Mouse (Mus musculus) myocyte (in vitro differentiated cells): ENCODE measurements around the gene Slc22a12. TPM values are rescaled to one million over a fixed set of nuclear protein-coding genes. Genes with fewer than 3 reads are reported as not detected.

Experiments
- H3K27me3 ChIP-seq: one replicate; pipeline ENCODE4 v1.6.1; 2011; ENCODE audit not compliant: control insufficient read depth, insufficient read depth, insufficient read length
- H3K36me3 ChIP-seq: one replicate; pipeline ENCODE4 v1.6.1; 2011; ENCODE audit not compliant: control insufficient read depth, insufficient read depth
- H3K4me2 ChIP-seq: one replicate; pipeline ENCODE4 v1.6.1; 2011; ENCODE audit warnings: low read depth, control low read depth
- H3K4me3 ChIP-seq: one replicate; pipeline ENCODE4 v1.5.1; 2011; ENCODE audit warnings: mild to moderate bottlenecking, control low read depth, moderate library complexity
- H3K79me2 ChIP-seq: one replicate; pipeline ENCODE4 v1.6.1; 2011; ENCODE audit not compliant: control insufficient read depth, insufficient read depth
- H3ac ChIP-seq: one replicate; pipeline ENCODE4 v1.6.1; 2011; ENCODE audit not compliant: control insufficient read depth, insufficient read length
- CEBPB ChIP-seq: IDR thresholded peaks from 2 replicates; pipeline ENCODE4 v1.6.1; 2011; ENCODE audit warnings: mild to moderate bottlenecking, moderate library complexity; ENCODE audit not compliant: poor library complexity, insufficient read depth, severe bottlenecking
- E2F4 ChIP-seq: IDR thresholded peaks from one replicate; pipeline ENCODE4 v1.6.1; 2011; ENCODE audit warnings: mild to moderate bottlenecking, control low read depth, moderate library complexity; ENCODE audit not compliant: insufficient read depth
- MAX ChIP-seq: IDR thresholded peaks from one replicate; pipeline ENCODE4 v1.6.1; 2011; ENCODE audit warnings: low read depth, mild to moderate bottlenecking, control low read depth
- MYOD1 ChIP-seq, 3 experiments: IDR thresholded peaks; one replicate each; pipeline ENCODE4 v1.6.1; 2011; ENCODE audit warnings: control low read depth in 2 of 3, low read depth in 2 of 3, mild to moderate bottlenecking in 2 of 3, moderate library complexity in 1 of 3; ENCODE audit not compliant: insufficient read length in 2 of 3, control insufficient read depth in 1 of 3
- MYOG ChIP-seq, 3 experiments: IDR thresholded peaks; one replicate each; pipeline ENCODE4 v1.6.1; 2011; ENCODE audit warnings: control low read depth in 2 of 3, low read depth in 2 of 3, mild to moderate bottlenecking in 2 of 3; ENCODE audit not compliant: insufficient read length in 2 of 3, control insufficient read depth in 1 of 3, insufficient read depth in 1 of 3
- POLR2A ChIP-seq: IDR thresholded peaks from one replicate; pipeline ENCODE4 v1.6.1; 2011; ENCODE audit warnings: low read depth, mild to moderate bottlenecking, control low read depth, moderate library complexity; ENCODE audit not compliant: insufficient read length
- POLR2AphosphoS2 ChIP-seq: IDR thresholded peaks from one replicate; pipeline ENCODE4 v1.6.1; 2011; ENCODE audit warnings: low read depth, control low read depth; ENCODE audit not compliant: insufficient read length
- REST ChIP-seq: IDR thresholded peaks from one replicate; pipeline ENCODE4 v1.6.1; 2011; ENCODE audit warnings: mild to moderate bottlenecking, control low read depth, moderate library complexity; ENCODE audit not compliant: insufficient read depth, insufficient read length
- SRF ChIP-seq: IDR thresholded peaks from one replicate; pipeline ENCODE4 v1.6.1; 2011; ENCODE audit warnings: low read depth; ENCODE audit not compliant: control insufficient read depth, insufficient read length
- TCF12 ChIP-seq: IDR thresholded peaks from one replicate; pipeline ENCODE4 v1.6.1; 2011; ENCODE audit warnings: mild to moderate bottlenecking, control low read depth; ENCODE audit not compliant: poor library complexity, insufficient read depth, severe bottlenecking
- TCF3 ChIP-seq: IDR thresholded peaks from one replicate; pipeline ENCODE4 v1.6.1; 2011; ENCODE audit warnings: low read depth, control low read depth; ENCODE audit not compliant: insufficient read length
- USF1 ChIP-seq: IDR thresholded peaks from one replicate; pipeline ENCODE4 v1.6.1; 2011; ENCODE audit warnings: low read depth, mild to moderate bottlenecking, control low read depth, moderate library complexity
- polyA plus RNA-seq: library from polyadenylated mRNA; unstranded; fragments of >200 nt; fragmentation: generic; extraction: Trizol; gene quantifications from one replicate; pipeline ENCODE4 v1.2.1, GENCODE M21; 2012; ENCODE audit warnings: missing spikeins

The Slc22a12 gene
- polyA plus RNA-seq, 1 experiment = not detected

DNA sequence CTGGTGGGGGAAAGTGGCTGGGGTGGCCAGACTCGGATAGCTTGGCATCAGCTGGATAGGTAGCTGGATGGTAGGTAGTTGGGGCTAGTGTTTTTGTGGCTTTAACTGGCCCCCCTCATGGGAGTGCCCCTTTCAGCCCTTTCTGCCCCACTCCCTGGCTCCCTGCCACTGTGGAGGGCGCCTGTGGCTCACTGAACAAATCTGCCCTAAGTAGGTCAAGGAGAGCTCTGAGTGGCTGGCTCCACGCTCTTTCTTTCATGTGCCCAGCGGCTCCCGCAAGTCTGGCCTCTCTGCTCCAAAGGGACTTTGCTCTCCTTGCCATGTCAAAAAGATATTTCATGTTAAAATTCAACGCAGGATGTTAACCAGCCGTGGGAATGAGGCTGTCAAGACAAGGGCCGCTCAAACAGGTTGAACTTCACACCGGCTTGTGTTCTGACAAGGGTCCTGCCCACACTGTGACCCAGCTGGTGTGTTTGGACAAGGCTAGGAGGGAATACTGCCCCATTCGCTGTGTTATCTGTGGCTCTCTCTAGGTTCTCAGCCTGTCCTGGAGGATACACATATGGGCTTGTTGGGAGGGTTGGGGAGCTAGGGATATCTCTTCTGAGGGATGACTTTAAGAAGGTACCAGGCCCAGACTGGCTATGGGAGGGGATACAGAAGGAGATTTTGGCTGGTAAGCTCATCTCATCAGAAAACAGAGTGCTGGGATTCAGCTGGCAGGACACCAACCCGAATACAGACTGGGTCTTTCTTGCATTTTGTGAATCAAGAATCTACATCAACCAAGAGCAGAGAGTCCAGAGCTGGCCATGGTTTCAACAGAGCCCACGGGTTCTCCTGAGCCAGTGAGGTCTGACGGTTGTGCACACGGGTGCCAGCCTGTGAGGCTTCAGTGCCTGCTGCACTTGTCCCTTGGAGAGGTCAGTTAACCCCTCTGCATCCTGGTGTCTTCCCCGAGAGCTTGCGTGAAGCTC is 5.9 kb upstream of the Slc22a12 start:
- H3K27me3 ChIP-seq = no peaks in the 10 kb centered on the region

DNA sequence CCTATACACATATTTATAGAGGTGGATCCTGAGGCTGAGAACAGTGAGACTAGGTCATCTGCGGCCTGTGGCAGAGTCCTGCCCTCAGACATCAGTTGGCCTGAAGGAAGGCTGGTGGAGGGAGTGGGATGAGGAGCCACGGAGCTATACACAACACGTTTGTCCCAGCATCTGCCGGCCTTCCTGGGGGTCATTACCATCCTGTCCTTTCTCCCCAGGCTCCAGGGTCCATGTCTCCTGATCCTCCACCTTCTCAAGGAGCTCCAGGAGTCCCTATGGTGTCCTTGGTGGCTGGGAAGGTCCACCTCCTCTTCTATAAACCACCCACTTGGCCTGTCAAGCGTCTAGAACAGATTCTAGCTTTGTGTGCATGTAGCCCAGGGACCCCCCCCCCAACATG is 5.0 kb upstream of the Slc22a12 start:
- Histone ChIP-seq H3K36me3 (no peaks in the 10 kb centered on the region), H3K79me2 (no peaks in the 10 kb centered on the region), H3K4me2 (no peak overlapping the region), H3K4me3 (no peak overlapping the region), H3ac (no peak overlapping the region), H3K27me3 (no peaks in the 10 kb centered on the region)
- TF ChIP-seq POLR2AphosphoS2 (no peak), CEBPB (no peak), E2F4 (no peak), REST (no peak), MAX (no peak), POLR2A (no peak), TCF3 (no peak), SRF (no peak), USF1 (no peak), TCF12 (no peak), MYOG (IDR thresholded peaks at IDR 0.05; ENCODE audit: control insufficient read depth in 1 of 3, insufficient read depth in 1 of 3, insufficient read length in 2 of 3, low read depth in 2 of 3) (no peak), MYOD1 (IDR thresholded peaks at IDR 0.05; ENCODE audit: control insufficient read depth in 1 of 3, insufficient read length in 2 of 3, low read depth in 2 of 3) (no peak)

More for the DNA sequence above, 5.9 kb upstream of the Slc22a12 start:
- no peaks in the 10 kb centered on the region for H3K36me3 ChIP-seq
- H3K4me2 ChIP-seq = no peak overlapping the region
- no peaks in the 10 kb centered on the region for H3K79me2 ChIP-seq
- no peak overlapping the region for H3K4me3 ChIP-seq
- no peak overlapping the region for H3ac ChIP-seq
- TF ChIP-seq E2F4 (no peak), POLR2A (no peak), CEBPB (no peak), REST (no peak), TCF12 (no peak), MYOD1 (IDR thresholded peaks at IDR 0.05; ENCODE audit: control insufficient read depth in 1 of 3, insufficient read length in 2 of 3, low read depth in 2 of 3) (no peak), USF1 (no peak), POLR2AphosphoS2 (no peak), SRF (no peak), MYOG (IDR thresholded peaks at IDR 0.05; ENCODE audit: control insufficient read depth in 1 of 3, insufficient read depth in 1 of 3, insufficient read length in 2 of 3, low read depth in 2 of 3) (no peak)

DNA sequence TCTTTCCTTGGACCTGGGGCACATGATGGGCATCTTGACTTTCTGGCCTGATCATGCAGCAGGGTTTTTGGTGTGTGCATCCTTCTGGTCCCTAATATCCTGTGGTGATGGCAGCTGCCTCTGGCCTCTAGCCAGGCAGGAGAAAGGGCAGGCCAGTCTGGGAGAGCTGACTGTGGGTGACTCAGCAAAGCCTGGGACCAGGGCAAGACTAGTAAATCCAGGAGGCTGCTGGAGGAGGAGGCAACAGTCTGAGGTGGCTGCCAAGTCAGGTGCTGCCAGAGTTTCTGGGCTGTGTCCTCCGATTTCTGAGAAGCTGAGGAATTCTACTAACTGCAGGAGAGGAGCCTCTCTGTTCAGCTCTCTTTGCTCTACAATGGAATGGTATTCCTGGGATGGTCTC is 3.3 kb upstream of the Slc22a12 start:
- no peak overlapping the region for H3ac ChIP-seq
- H3K4me3 ChIP-seq = no peak overlapping the region
- H3K27me3 ChIP-seq = peaks cover 6% of the 10 kb centered on the region
- no peaks in the 10 kb centered on the region for H3K36me3 ChIP-seq
- H3K79me2 ChIP-seq = no peaks in the 10 kb centered on the region
- no peak for TF ChIP-seq TCF3
- TF ChIP-seq TCF12 = no peak
- no peak for TF ChIP-seq CEBPB
- no peak for TF ChIP-seq MYOG (IDR thresholded peaks at IDR 0.05; ENCODE audit: control insufficient read depth in 1 of 3, insufficient read depth in 1 of 3, insufficient read length in 2 of 3, low read depth in 2 of 3)
- no peak for TF ChIP-seq MAX
- no peak for TF ChIP-seq USF1
- no peak overlapping the region for H3K4me2 ChIP-seq

DNA sequence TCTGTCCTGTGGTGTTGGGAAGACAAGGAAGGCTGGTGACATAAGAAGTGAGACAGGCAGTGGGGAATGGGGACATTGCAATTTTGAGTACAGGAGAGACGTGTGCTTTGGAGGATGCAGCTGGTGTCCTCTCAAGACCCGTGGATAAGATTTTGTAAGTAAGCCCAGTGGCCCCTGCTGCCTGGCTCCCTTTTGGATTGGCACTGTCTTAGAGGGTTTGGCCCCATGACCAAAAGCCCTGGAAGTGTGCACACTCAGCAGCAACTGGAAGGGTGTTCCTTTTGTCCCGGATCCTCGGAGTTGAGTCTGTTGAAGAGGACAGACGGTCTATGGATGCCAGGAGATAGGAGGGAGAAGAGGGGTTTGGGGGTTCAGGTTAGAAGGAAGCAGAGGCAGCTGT is 2.6 kb upstream of the Slc22a12 start:
- Histone ChIP-seq H3K27me3 (peaks cover 12% of the 10 kb centered on the region), H3K4me3 (no peak overlapping the region), H3K4me2 (no peak overlapping the region), H3K79me2 (no peaks in the 10 kb centered on the region), H3K36me3 (no peaks in the 10 kb centered on the region), H3ac (no peak overlapping the region)
- no peak for TF ChIP-seq USF1
- no peak for TF ChIP-seq CEBPB
- TF ChIP-seq REST = no peak
- TF ChIP-seq MAX = no peak
- TF ChIP-seq TCF12 = no peak
- TF ChIP-seq MYOD1 (IDR thresholded peaks at IDR 0.05; ENCODE audit: control insufficient read depth in 1 of 3, insufficient read length in 2 of 3, low read depth in 2 of 3) = no peak
- TF ChIP-seq POLR2AphosphoS2 = no peak
- no peak for TF ChIP-seq MYOG (IDR thresholded peaks at IDR 0.05; ENCODE audit: control insufficient read depth in 1 of 3, insufficient read depth in 1 of 3, insufficient read length in 2 of 3, low read depth in 2 of 3)
- no peak for TF ChIP-seq POLR2A
- no peak for TF ChIP-seq SRF
- TF ChIP-seq E2F4 = no peak
- TF ChIP-seq TCF3 = no peak

DNA sequence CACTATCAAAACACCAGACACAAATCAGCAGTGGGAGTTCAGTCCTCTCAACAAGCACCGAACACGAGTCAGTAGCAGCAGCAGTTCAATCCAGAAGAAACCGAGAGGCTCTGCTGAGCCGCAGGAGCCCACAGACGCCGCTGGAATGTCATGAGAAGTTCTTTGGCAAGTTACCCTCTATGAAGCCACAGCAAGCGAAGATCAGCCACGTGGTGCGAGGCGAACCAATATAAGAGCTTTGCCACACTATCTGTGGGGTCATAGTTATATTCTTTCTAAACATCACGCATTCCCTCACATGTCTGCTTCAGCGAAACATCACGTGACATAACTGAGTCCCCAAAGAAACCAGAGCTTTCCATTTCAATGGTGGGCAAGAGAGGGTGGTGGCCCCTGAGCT is 1.9 kb upstream of the Slc22a12 start:
- Histone ChIP-seq H3K79me2 (no peaks in the 10 kb centered on the region), H3K36me3 (no peaks in the 10 kb centered on the region), H3K27me3 (peaks cover 17% of the 10 kb centered on the region), H3ac (no peak overlapping the region), H3K4me3 (no peak overlapping the region), H3K4me2 (no peak overlapping the region)
- no peak for TF ChIP-seq TCF3
- TF ChIP-seq POLR2AphosphoS2 = no peak
- TF ChIP-seq SRF = no peak
- no peak for TF ChIP-seq TCF12
- no peak for TF ChIP-seq POLR2A
